ENCODE assay signal across 8 mouse cellular contexts in genomic region chr19:8880311-8881033, GRCm38 (mm10). TPM values are rescaled to one million over a fixed set of nuclear protein-coding genes. Genes with fewer than 3 reads are reported as not detected.
A peak's percentile ranks its signal among the peaks of the same experiment; 100 is the strongest.
DNase-seq lines count a peak whose midpoint lies in the region; ATAC-seq lines count a peak whose summit lies in the region.

Gene Uqcc3, minus strand, starts transcription at chr19:8880923.

- peak within 1 kb of the TSS; percentile 63 for H3K27ac ChIP-seq in heart, embryonic 11.5 days (ENCODE audit: low read depth, low read length)
- peak within 1 kb of the TSS; percentile 87 for H3K27ac ChIP-seq in kidney, embryonic 16.5 days (ENCODE audit: low read length)

- ATAC-seq in heart, embryonic 11.5 days (replicated peaks; ENCODE audit: insufficient number of reproducible peaks, low FRiP score, low TSS enrichment) = peak; percentile 91
- peak; percentile 98 for ATAC-seq in kidney, embryonic 16.5 days (ENCODE audit: low FRiP score, low TSS enrichment)

- WGBS in heart, embryonic 11.5 days (ENCODE audit: insufficient replicate concordance) = under 1% methylated on average over 42 of the region's 42 CpGs
- WGBS in kidney, embryonic 16.5 days = under 1% methylated on average over 42 of the region's 42 CpGs

- H3K36me3 ChIP-seq in erythroblast, embryonic 14.5 days (ENCODE audit: control insufficient read depth) = peaks cover 33% of the 10 kb centered on the region
- peaks cover 5% of the 10 kb centered on the region; the same call in 1 of the 2 replicates for H3K36me3 ChIP-seq in heart, embryonic 11.5 days (ENCODE audit: control insufficient read depth, insufficient read depth, low read length)
- H3K36me3 ChIP-seq in kidney, embryonic 16.5 days (ENCODE audit: insufficient read depth, low read length) = peaks cover 23% of the 10 kb centered on the region

- peak; percentile 92 for DNase-seq in CD4-positive helper T cell, adult 2 months (ENCODE audit: low read depth, low spot score)
- peak; percentile 74 for DNase-seq in brain, embryonic 18.5 days (ENCODE audit: low read depth, low spot score)
- DNase-seq in liver = peak; percentile 88
- peak; percentile 72 to 85 for DNase-seq in monocyte, adult 2 months (ENCODE audit: low read depth in 1 of 2, low spot score in 2 of 2)
- DNase-seq in spleen, postnatal 14 days (ENCODE audit: low spot score in 2 of 2) = peak; percentile 83 to 87

- H3K9me3 ChIP-seq in erythroblast, embryonic 14.5 days (ENCODE audit: control insufficient read depth, low read length) = no peaks in the 10 kb centered on the region
- H3K9me3 ChIP-seq in heart, embryonic 11.5 days (replicated peaks; ENCODE audit: control insufficient read depth, low read length) = no peaks in the 10 kb centered on the region
- no peaks in the 10 kb centered on the region for H3K9me3 ChIP-seq in kidney, embryonic 16.5 days (ENCODE audit: low read length)

- peak within 1 kb of the TSS; percentile 73 for H3K4me2 ChIP-seq in heart, embryonic 11.5 days
- H3K4me2 ChIP-seq in kidney, embryonic 16.5 days (replicated peaks; ENCODE audit: low read depth, low read length) = peak within 1 kb of the TSS; percentile 83

- H3K4me3 ChIP-seq in erythroblast, embryonic 14.5 days (replicated peaks) = peak within 1 kb of the TSS; percentile 73
- H3K4me3 ChIP-seq in heart, embryonic 11.5 days (ENCODE audit: low read depth, low read length) = peak within 1 kb of the TSS; percentile 70
- peak within 1 kb of the TSS; percentile 92 for H3K4me3 ChIP-seq in kidney, embryonic 16.5 days (ENCODE audit: low read length)

- peak within 1 kb of the TSS; percentile 82 for H3K9ac ChIP-seq in heart, embryonic 11.5 days (ENCODE audit: low read depth, low read length)
- peak within 1 kb of the TSS; percentile 92 for H3K9ac ChIP-seq in kidney, embryonic 16.5 days (replicated peaks; ENCODE audit: low read length)

- H3K27me3 ChIP-seq in erythroblast, embryonic 14.5 days (ENCODE audit: control insufficient read depth) = no peaks in the 10 kb centered on the region
- no peaks in the 10 kb centered on the region for H3K27me3 ChIP-seq in heart, embryonic 11.5 days (ENCODE audit: control insufficient read depth, insufficient read depth, low read length)
- no peaks in the 10 kb centered on the region for H3K27me3 ChIP-seq in kidney, embryonic 16.5 days (ENCODE audit: insufficient read depth, low read length)

- H3K4me1 ChIP-seq in erythroblast, embryonic 14.5 days (ENCODE audit: control insufficient read depth) = peaks cover 23% of the 10 kb centered on the region
- H3K4me1 ChIP-seq in heart, embryonic 11.5 days (ENCODE audit: control insufficient read depth, insufficient read depth, low read length) = peaks cover 7% of the 10 kb centered on the region; the same call in 1 of the 2 replicates
- H3K4me1 ChIP-seq in kidney, embryonic 16.5 days (ENCODE audit: insufficient read depth, low read length) = peaks cover 10% of the 10 kb centered on the region

RNA-seq across cellular contexts. Expression of gene Uqcc3, which starts in this region (rescaled TPM):
- polyA plus RNA-seq in erythroblast, embryonic 14.5 days (2012) = 3.7 and 3.8 TPM in 2 replicates
- polyA plus RNA-seq in heart, embryonic 11.5 days (2014; fragmentation: Nextera tagmentation; extraction: Ambion mirVana) = 53.5 and 59.0 TPM in 2 replicates
- polyA plus RNA-seq in kidney, embryonic 16.5 days (2015; fragmentation: Nextera tagmentation; extraction: Ambion mirVana) = 69.3 and 71.4 TPM in 2 replicates

Comparison
In these comparisons a context has a peak if more than half of its experiments do, and no peak if none do; other contexts are left out.
1. Peak in every context shown above with its lines: DNase-seq, ATAC-seq, H3K4me3 ChIP-seq and H3K27ac ChIP-seq.
2. RNA of gene Uqcc3 (polyA plus RNA-seq): 69.3 to 71.4 TPM in kidney, embryonic 16.5 days and 53.5 to 59.0 TPM in heart, embryonic 11.5 days; 3.7 to 3.8 TPM in erythroblast, embryonic 14.5 days; every median in the first group is over 10 times any median in the second.